11 mouse cellular contexts compared by ENCODE assay signal in the genomic region with DNA sequence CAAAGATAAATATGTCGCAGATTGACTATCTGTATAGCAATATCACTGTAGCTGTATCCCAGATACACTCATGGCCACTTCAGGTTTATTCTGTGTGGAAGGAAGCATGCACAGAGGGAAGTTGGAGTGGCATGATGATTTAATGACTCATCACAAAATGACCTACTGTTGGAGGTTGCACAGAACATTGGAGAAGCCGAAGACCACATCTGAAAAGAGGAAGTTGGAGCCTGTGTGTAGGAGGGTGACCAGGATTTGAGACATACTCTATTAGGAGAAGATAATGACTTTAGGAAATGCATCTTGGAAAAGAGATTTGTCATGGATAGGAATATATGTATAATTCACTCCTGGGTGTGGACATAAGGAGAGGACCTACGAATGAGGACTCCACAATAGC. TPM values are rescaled to one million over a fixed set of nuclear protein-coding genes. Genes with fewer than 3 reads are reported as not detected.
"Had no signal": no experiment of that assay in that cellular context is flagged by ENCODE, and none has a peak within 500 bp of the region (broad histone marks: within the 10 kb centered on the region; RNA-seq: fewer than 3 reads in every experiment).

No protein-coding gene starts in this region.

- DNase-seq: kidney, postnatal 10 days; kidney, postnatal 4 days; left cerebral cortex, postnatal 4 days; lung, embryonic 14.5 days; lung, postnatal 4 days; right cerebral cortex, adult 18-20 months; right cerebral cortex, postnatal 25 days; thymus, adult 18-20 months; thymus, postnatal 14 days had no signal

- ATAC-seq: midbrain, embryonic 13.5 days had no signal

RNA-seq across cellular contexts. Expression of a gene that starts 45.5 kb away (rescaled TPM):
- total RNA-seq: megakaryocyte-erythroid progenitor cell, adult 5-6 weeks had no signal
